Mouse (Mus musculus): ENCODE data around the gene Plxna4.

The Plxna4 gene

DNA sequence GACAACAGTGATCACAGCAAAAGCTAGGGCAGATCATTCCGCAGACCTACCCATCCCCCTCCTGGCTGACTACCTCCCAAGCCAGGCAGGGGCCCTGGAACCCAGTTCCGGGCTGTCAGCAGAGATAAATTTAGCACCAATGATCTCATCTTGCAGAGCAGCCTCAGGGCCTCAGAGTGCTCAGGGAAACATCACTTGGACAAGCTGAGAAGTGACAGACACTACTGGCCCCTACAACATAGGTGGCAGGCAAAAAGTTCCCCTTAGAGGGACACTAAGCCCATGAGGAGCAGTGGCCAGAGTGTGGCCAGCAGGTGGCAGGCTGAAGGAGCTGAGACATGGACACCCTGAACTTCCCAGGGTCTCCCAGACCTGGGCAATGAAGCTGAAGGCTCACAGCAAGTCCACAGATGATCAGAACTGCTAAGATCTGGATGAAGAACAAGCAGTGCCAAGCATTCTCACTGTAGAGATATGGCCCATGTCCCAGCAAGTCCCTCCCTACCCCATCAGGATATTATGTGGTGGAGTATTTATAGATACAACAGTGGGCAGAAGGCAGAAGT is 108.7 kb downstream of the Plxna4 start:
- DNase-seq (ENCODE audit: low spot score in 2 of 2), result peak in 1 of 2 experiments; percentile 57

DNA sequence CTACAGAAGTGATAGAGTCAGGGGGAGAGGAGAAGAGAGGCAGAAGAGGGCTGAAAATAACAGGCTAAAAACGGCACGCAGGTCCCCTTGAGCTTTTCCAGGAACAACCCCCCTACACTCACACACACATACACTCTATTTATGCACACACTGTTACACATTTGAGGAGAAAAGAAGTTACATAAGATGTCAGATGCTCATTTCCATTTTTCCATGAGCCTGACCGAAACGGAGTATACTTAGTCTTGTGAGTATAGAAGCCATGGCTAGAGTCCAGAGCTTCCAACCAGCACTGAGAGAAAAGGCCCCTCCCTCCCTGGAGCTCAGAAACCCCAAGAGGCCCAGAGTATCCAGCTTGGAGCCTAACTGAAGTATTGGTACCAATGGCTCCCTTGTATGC is 112.0 kb downstream of the Plxna4 start:
- DNase-seq (ENCODE audit: low spot score in 2 of 2), result no peak

DNA sequence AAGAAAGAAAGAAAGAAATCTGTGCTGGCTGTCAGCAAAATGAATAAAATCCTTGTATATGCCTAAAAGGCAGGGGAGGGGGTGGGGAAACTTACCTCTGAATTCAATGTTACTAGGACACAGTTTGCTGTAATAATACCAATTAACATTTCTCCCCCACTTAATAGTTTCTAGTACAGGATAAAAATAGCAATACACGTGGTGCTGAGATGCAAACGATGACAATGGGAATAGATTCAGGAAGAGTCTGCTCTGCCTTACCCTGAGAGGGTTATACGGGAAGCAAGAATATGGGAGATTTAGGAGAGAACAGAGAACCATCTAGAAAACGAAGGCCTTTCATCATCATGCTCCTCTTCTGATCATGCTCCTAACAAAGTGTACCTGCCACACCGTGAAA is 115.9 kb downstream of the Plxna4 start:
- DNase-seq (ENCODE audit: low spot score in 2 of 2), result no peak

DNA sequence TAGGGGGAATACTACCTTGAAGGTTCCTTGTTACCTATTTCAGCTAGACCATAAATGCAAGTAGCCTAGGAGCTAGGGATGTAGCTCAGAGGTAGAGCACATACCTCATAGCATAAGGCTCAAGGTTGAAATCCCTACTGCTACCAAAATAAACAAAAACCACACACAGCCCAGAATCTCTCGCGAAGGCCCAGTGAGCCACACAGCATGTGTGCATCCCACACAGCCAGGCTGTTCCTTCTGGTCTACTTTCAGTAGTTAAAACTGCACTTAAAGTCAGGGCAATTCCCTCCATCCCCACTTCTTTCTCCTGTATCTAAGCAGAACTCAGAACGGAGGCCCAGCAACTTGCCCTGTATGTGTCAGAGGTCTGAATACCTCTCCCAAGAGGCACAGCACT is 116.4 kb downstream of the Plxna4 start:
- DNase-seq (ENCODE audit: low spot score in 2 of 2), result no peak

DNA sequence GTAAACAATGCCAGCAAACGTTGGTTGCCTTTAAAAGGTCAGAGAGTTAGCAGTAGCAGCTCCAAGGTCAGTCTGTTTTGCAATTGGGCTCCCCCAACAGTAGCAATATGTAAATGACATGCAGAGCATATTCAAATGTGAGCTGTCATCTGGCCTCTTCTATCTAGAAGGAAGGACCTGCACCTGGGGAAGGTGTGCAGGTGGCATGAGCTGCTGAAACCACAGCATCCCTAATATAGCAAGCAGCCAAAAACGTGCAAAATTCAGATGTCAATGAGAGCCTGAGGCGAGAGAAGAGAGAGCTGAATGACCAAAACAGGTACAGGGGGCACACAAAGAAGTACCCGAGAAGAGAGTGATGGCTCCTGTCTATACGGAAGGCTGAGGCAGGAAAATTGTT is 118.8 kb downstream of the Plxna4 start:
- no peak for DNase-seq (ENCODE audit: low spot score in 2 of 2)

DNA sequence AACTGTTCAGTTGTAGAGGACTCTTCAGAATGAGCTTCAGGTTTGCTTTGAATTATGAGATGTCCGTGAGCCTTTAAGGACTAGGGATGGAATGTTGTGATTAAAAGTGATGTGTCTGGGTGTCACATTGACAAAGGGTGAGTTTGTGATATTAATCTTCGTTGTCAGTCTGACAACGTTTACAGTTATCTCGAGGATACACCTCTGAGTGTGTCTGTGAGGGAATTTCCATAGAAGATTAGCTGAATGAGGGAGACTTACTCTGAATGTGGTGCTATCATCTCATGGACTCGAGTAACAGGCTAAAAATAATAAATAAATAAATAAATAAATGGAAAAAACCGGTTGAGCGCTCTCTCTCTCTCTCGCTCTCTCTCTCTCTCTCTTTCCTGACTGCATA is 122.9 kb downstream of the Plxna4 start:
- no peak for DNase-seq (ENCODE audit: low spot score in 2 of 2)

DNA sequence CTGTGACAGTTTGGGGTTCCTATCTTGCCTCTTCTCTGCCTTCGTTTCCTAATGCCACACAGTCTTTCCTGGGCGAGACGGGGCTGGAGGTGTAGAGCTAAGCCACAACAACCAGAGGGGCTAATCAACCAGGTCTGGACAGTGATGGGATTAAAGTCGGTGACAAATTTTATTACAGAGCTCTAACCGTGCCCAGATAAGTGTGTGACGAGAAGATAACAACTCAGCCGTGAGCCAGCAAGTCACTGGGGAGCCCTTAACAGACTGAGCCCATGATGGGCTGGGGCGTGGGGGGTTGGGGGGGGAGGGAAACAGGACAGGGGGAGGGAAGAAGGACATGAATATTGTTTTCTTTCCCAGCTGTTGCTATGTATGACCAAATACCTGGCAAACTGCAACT is 123.4 kb downstream of the Plxna4 start:
- no peak for DNase-seq (ENCODE audit: low spot score in 2 of 2)

DNA sequence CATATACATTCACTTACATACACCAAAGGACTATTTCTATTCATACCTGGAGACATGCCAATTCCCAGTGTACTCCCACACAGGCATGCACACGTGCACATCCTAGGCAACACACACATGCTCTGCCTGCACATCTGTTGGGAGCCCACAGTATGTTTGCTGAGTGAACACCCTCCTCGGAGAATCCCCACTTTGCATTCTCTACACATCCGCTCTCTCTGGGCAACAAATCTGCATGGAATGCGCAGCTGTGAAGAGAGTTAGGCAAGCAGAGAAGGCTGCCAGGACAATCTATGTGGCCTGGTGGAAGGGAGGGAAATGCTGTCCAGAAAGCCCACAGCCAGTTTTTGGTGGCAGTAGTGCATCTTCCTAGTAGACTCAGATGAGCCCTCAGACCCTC is 123.9 kb downstream of the Plxna4 start:
- DNase-seq (ENCODE audit: low spot score in 2 of 2), result peak in 1 of 2 experiments; percentile 27

DNA sequence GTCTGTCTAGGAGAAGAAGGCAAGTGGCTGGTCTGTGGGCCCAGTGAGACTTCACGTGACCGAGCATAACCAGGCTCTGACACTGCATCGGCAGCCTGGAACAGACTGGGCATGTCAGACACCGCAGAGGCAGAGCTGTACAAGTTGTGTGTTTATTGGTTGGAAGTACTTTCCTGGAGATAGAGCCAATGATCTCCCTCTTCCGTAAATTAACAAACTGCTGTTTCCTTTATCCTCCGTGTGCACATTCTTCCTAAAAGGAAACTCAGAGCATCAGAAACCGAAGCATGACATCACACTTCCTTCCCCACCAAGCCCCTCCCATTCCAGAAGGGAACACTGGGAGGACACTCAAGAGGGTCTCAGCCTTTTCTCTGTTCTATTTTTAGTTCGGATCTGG is 127.6 kb downstream of the Plxna4 start:
- DNase-seq (ENCODE audit: low spot score in 2 of 2), result no peak

DNA sequence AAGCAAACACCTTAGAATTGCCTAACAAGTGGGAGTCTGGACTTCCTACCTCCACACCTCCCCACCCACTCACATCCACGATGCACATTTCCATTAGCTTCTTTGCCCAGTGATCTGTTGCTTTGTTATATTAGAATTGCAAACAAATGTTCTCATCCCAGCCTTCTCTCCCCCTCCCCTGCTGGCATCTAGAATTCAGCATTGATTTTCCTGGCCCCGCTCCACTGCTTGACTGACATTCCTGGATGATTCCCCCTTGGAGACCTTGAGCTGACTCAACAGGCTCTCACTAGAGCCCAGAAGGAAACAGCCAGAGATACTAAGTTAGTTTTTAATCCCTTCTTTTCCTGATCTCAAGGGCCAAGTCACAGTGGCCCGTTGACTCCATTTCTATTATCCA is 131.4 kb downstream of the Plxna4 start:
- no peak for DNase-seq (ENCODE audit: low spot score in 2 of 2)

DNA sequence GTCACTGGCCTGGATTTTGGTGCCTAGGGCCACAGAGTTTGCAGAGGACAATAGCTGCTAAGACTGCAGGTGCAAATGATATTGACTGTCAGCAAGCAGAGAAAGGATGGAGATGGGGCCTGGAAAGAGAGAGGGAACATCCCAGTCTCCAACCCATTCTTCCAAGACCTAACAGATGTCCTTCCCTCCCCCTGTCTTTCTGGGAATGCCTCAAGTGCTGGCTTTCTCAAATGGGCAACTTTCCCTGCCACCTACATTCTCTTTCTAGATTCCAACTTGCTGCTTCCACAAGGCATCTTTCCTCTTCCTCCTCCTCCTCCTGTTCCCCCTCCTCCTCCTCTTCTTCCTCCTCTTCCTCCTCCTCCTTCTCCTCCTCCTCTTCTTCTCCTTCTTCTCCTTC is 136.1 kb downstream of the Plxna4 start:
- DNase-seq (ENCODE audit: low spot score in 2 of 2), result no peak

DNA sequence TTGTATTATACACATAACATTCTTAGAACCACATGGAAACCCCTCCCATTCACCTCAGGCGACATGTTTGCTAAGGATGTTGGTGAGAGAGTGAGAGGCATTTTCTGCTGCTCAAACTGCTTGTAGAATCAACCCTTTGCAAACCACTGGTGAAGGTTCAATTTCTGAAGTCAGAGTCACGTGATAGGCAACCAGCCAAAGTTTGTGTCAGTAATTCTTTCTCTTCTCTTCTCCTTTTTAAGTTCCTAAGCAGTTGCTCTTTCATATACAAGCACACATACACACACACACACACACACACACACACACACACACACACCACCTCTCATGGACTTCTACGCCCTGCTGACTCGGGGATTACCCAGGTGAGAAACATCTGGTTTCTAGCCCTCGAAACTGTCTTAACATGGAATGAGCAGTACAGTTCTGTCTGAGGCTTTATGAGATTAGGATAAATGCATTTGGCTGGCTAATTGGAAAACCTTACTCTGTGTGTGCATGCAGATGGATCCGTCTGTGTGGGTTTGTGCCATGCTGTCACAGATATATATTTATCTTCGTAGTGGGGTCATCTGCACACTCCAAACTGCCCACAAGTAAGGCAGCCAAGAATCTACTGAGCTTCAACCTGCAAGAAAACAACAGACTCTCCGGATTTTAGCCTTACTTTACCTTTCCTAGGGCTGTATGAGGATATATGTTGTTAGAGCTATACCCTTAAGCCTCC is 138.6 kb downstream of the Plxna4 start:
- no peak for DNase-seq (ENCODE audit: low spot score in 2 of 2)

DNA sequence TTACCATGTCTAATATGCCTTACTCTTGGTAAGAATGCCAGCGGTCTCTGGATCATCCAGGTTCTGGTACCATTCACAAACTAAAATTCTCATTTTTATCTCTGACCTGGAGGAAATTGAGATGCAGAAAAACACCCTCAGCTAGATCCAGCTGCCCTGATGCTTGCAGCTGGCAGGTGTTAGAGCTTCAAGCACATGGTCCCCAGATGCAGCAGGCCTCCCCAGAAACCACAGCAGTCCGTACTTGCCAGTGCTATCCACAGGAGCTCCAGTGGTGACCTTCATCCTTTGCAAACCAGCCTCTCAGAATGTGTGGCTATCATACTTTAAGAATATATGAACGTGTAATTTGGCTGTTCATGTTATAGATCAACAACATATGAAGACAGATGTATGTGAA is 139.2 kb downstream of the Plxna4 start:
- no peak for DNase-seq (ENCODE audit: low spot score in 2 of 2)

DNA sequence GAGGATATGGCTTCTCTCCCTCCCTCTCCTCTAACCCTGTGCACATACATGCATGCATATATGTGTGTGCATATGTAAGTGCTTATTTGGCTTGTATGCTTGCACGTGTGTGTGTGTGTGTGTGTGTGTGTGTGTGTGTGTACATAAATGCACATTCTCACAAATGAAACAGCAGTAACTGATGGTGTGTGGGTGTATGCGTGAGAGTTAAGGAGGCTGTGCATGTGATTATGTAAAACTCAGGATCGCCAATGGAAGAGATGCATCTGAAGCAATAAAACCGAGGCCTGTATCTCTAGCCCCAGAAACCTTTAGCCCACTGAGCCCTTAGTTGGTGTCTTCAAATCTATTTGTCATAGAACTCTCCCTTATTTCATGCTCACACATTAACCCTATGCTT is 141.7 kb downstream of the Plxna4 start:
- DNase-seq (ENCODE audit: low spot score in 2 of 2), result no peak

DNA sequence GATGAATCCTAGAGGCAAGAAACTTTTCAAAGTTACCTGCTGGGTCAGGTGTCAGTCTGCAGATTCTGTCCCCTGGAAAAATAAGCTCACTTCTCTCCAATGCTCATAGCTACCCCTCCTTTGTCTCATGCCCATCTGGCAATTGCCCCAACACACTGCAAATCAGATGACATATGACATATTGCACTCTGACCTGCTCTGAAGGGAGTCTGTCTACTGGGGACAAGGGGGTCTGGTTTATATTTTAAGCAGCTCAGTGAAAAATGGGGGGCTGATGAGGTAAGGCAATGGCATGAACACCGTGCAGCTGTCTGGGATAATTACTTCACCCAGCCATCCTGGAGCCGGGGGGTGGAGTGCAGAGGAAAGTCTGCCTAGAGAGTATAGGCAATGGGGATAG is 142.7 kb downstream of the Plxna4 start:
- DNase-seq (ENCODE audit: low spot score in 2 of 2), result no peak

DNA sequence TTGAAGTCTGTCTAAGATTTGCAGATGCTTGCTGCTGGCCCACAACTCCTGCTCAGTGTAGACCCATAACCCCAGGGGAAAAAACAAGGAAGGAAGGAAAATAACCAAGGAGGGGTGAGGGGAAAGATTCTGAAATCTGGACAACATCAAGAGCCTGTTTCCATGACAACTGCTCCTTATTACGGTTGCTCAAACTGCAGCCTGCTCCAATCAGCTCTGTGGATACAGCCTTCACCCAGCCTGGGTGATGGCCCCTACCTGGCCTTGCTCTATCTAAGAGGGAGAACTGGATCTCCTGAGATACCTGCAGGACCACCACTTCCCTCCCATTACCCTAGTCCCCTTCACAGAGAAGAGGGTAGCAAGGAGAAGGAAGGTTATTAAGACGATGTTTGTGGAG is 143.6 kb downstream of the Plxna4 start:
- no peak for DNase-seq (ENCODE audit: low spot score in 2 of 2)

DNA sequence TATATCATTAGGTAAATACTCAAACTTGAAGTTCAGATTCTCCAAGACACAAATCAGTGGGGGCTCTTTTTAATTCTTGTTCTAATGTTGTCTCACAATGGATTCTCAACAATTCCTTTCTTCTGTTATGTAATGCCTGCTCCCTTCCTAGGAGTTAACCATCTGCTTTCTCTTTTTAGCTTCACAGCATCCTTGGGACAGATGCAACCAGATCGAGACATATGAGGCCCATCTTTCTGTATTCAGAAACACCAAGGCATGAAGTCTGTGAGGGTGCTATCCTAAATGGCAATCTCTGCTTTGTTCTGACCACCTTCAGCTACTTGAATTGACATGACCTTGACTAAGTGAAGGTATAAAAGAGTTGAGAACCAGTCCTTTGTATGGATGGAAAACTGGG is 144.3 kb downstream of the Plxna4 start:
- DNase-seq (ENCODE audit: low spot score in 2 of 2), result no peak

DNA sequence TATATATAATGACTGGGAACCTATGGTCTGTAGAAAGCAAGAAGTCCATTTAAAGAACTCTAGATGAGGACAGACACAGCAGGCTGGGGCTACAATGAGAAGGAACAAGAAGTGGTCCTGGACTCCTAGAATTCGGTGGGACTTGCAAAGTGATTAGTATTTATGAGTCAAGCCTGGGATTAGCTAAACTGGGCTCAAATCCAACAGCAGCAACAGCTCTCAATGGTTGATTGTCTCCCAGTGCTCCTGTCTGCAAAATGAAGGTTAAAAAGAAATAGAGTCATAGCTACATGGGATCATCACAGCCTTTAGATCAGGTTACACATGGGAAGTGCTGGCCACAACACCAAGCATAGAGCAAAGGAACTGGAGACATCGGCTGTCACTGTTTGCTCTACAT is 148.6 kb downstream of the Plxna4 start:
- no peak for DNase-seq (ENCODE audit: low spot score in 2 of 2)

DNA sequence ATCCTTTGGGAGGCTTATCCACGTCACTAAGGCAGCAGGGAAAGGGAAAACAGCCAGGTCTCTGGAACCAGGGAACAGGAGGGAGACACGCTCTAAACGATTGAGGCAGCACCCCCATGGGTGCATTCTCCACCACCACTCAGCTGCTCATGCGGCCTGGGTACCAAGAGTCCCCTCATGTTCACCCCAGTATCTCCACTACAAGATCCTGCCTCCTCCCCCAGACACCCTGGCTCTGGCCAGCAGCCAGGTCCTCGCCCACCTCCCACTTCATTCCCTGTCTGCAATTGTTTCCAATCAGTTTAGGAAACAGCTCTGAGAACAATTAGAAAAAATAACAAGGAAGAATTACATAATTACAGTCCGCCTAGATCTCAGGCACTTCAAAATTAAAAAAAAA is 150.8 kb downstream of the Plxna4 start:
- no peak for DNase-seq (ENCODE audit: low spot score in 2 of 2)

DNA sequence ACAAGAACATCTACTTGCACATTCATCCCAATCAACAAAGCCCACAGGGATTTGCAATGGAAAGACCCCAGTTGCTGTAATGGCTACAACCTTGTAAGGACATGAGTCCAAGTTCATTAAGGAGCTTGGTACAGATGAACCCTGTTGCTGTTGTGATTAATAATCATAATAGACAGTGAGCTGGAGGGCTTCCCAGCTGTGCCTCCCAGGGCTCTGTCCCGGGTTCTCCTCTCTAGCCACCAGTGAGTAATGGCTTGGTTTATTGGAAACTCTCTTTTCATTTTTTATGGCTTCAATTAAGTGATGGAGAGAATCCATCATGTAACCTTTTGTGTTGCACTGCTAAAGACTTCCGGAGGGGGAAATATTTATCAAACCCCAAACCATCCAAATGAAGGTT is 164.9 kb downstream of the Plxna4 start:
- no peak for DNase-seq (ENCODE audit: low spot score in 2 of 2)

DNA sequence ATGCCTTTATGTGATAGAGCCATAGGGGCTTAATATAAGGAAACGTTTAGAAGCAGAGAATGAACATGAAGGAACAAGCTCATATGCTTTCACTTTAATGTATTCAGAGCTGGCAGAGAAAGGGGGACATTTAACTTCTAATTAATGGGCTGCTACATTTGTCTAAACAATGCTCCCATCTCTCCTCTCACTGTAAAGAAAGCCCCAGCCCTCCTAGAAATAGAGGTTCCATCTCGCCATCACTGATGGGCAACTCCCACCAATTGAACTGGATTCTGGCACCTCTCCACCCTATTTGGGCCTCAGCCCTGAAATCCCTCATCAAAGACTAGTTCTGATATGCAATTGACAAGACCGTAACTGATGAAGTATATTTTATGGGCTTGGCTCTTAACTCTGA is 167.4 kb downstream of the Plxna4 start:
- no peak for DNase-seq (ENCODE audit: low spot score in 2 of 2)

DNA sequence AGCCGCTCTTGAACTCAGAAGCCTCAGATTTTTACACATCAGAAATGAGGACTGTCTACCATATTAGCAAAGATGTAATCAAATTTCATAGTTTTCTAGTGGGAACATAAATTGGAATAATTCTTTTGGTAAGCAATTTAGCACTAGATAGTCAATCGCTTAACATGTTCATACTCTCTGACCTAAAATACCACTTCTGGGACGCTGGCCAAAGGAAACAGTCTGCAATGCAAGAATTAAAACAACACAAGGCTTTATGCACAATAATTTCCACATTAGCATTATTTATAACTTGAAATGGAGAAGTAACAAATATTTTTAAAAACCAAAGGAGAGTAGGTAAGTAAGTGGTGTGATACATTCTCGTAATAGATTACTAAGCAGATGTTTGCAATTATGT is 170.6 kb downstream of the Plxna4 start:
- no peak for DNase-seq (ENCODE audit: low spot score in 2 of 2)

DNA sequence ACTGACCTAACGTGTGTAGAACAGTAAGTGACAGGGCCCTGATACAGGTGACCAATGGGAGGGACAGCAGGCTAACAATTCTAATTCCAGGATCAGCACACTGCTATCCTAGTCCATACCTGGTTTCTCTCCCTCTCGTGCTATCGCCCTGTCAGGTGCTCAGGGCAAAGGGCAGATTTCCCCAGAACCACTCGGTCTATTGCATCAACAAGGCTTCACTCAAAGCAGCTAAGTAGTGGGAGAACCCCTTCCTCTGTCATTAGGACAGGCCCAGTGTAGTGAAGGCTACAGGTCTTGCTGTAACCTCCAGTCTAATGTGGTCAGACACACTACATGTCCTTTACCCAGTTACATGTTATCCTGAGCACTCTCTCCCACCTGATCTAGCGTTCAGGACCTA is 176.7 kb downstream of the Plxna4 start:
- DNase-seq (ENCODE audit: low spot score in 2 of 2), result no peak

DNA sequence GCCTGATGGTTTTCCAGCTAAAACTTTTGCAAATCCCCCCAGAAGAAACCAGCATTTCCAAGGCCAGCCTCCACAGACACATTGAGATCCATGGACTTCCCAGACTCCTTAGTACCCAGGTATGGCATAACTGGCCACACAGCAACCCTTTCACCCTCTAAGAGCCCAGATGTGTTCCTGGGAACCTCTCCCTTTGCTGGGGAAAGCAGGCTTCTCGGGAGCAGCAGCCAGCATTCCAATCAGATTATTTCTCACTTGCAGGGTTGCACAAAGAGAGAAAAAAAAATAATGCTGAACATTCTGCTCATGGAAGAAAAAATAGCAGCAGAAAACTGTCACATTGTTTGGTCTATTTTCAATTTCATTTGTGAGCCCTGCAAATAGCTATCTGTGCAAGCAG is 178.4 kb downstream of the Plxna4 start:
- no peak for DNase-seq (ENCODE audit: low spot score in 2 of 2)
